Mouse (Mus musculus) c-Kit-positive CD71-positive TER-119-positive erythroid progenitor cells, embryonic 14.5 days (primary cell): Measurements from ENCODE around the gene Clk4.

Experiments
- DNase-seq: peaks from one replicate; pipeline ENCODE4 v3.0.0-alpha.2; 2013; ENCODE audit warnings: low spot score

Gene Clk4

GRCm38 (mm10) chr11:51261680-51262219 is at the start of gene Clk4:
TSS of gene Clk4 (plus strand) at chr11:51261730.
- DNase-seq = no peak

- no peak for DNase-seq
These were observed 47.5 kb upstream of the Clk4 start for GRCm38 (mm10) chr11:51214021-51214420.

- DNase-seq = no peak
These were observed 42.0 kb upstream of the Clk4 start for GRCm38 (mm10) chr11:51219396-51219980.

- DNase-seq = no peak
These were observed 41.2 kb upstream of the Clk4 start, which contains the start of gene Gm12569 for GRCm38 (mm10) chr11:51220308-51220707. TSS of gene Gm12569 (plus strand) at chr11:51220473.

GRCm38 (mm10) chr11:51227104-51227503 is 34.4 kb upstream of the Clk4 start:
- no peak for DNase-seq

- DNase-seq = no peak
These were observed 26.9 kb upstream of the Clk4 start for GRCm38 (mm10) chr11:51234626-51235025.

- DNase-seq = peak; percentile 9
These were observed 18.6 kb upstream of the Clk4 start for GRCm38 (mm10) chr11:51242897-51243296.

GRCm38 (mm10) chr11:51257006-51257405 is 4.5 kb upstream of the Clk4 start:
- no peak for DNase-seq

GRCm38 (mm10) chr11:51262342-51263285 is 1.1 kb downstream of the Clk4 start, which contains the start of gene BC049762:
TSS of gene BC049762 (minus strand) at chr11:51263046.
- peak; percentile 98 for DNase-seq

GRCm38 (mm10) chr11:51263286-51263831 is 1.8 kb downstream of the Clk4 start:
- DNase-seq = peak; percentile 19

- DNase-seq = peak; percentile 61
These were observed 2.8 kb downstream of the Clk4 start for GRCm38 (mm10) chr11:51264352-51264751.

GRCm38 (mm10) chr11:51265326-51265725 is 3.8 kb downstream of the Clk4 start:
- peak; percentile 34 for DNase-seq

GRCm38 (mm10) chr11:51274418-51274817 is 12.9 kb downstream of the Clk4 start:
- DNase-seq = no peak

GRCm38 (mm10) chr11:51289564-51290041 is 28.1 kb downstream of the Clk4 start, which contains the start of gene Col23a1:
TSS of gene Col23a1 (plus strand) at chr11:51289920.
- DNase-seq = peak; percentile 37

GRCm38 (mm10) chr11:51290066-51290955 is 28.8 kb downstream of the Clk4 start:
- no peak for DNase-seq

GRCm38 (mm10) chr11:51293956-51294530 is 32.5 kb downstream of the Clk4 start:
- DNase-seq = no peak

- no peak for DNase-seq
These were observed 34.2 kb downstream of the Clk4 start for GRCm38 (mm10) chr11:51295742-51296141.

- no peak for DNase-seq
These were observed 37.2 kb downstream of the Clk4 start for GRCm38 (mm10) chr11:51298691-51299090.

GRCm38 (mm10) chr11:51302396-51302795 is 40.9 kb downstream of the Clk4 start:
- DNase-seq = no peak

- DNase-seq = no peak
These were observed 42.5 kb downstream of the Clk4 start for GRCm38 (mm10) chr11:51303981-51304553.
